Mouse (Mus musculus) spleen, adult 2 months (tissue): ENCODE results near the gene Adssl1.

Source experiments
- CTCF ChIP-seq: fragments of 200-500 bp; IDR thresholded peaks from 2 replicates; pipeline ENCODE4 v1.5.1; 2011; ENCODE audit warnings: mild to moderate bottlenecking, inconsistent platforms; ENCODE audit not compliant: insufficient read depth, insufficient read length, insufficient replicate concordance; ENCODE audit errors: extremely low read depth
- POLR2A ChIP-seq: fragments of 200-500 bp; IDR thresholded peaks from 2 replicates; pipeline ENCODE4 v1.6.1; 2011; ENCODE audit warnings: low read depth, low read length, inconsistent platforms

GRCm38 (mm10) chr12:112667619-112668297, 47.9 kb downstream of the Adssl1 start:
- no peak for TF ChIP-seq POLR2A
- TF ChIP-seq CTCF, result no peak
